Mouse (Mus musculus) right cerebral cortex, postnatal 14 days (tissue): Measurements from ENCODE around the gene Cox16.

Experiments
- DNase-seq: peaks from one replicate; pipeline ENCODE4 v3.0.0; 2022

Gene Cox16

DNA sequence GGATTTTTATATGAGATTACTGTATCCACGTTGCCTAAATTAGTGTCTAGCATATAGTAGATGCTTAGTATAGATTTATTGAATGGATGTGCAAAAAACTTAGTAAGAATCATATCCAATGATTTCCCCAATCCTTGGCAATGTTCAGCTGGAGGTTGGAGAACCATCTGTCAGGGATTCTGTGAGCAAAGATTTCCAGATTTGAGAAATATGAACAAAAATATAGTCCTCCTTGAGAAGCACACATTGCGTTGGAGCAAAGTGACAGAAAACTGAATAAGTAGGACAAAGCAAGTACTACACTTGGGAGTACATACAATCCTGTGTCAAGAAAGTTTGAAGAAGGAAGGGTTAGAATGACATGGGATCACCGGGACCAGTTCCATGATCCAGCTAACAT, 160.8 kb downstream of the Cox16 start:
- DNase-seq: no peak

DNA sequence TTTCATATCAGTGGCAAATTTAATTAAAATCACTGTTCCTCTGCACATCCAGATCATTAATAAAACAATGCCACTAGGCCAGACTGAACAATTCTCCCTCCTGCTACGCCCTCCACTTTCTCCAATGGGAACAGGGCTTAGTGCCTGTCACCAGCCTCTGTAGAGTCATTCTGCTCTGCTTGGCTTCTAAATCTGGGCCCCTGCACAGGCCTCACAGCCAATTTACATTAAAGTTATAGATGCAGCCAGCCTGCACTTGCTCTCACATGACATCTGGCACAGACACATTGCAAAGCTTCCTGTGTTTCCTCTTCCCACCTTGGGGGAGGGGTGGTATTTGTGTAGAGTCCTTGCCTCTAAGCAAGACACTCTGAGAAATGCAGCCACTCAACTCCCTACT, 163.9 kb downstream of the Cox16 start:
- DNase-seq: no peak

DNA sequence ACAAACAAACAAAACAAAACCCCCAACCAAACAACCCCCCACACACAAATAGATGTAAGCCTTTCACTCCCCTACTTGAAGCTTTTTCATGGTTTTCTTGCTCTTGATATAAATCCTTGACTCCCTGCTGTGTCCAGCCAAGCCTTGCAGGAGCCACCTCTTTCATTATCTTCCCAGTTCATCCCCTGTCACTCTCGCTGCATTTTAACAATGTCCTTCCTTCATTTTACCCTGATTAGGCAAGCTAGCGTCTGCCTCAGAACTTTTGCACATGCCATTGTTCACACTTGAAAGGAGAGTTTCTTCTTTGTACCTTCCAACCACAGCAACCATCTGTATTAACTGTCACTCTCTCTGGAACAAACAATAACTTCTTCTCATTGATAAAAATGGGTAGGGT, 167.1 kb downstream of the Cox16 start:
- DNase-seq: no peak

DNA sequence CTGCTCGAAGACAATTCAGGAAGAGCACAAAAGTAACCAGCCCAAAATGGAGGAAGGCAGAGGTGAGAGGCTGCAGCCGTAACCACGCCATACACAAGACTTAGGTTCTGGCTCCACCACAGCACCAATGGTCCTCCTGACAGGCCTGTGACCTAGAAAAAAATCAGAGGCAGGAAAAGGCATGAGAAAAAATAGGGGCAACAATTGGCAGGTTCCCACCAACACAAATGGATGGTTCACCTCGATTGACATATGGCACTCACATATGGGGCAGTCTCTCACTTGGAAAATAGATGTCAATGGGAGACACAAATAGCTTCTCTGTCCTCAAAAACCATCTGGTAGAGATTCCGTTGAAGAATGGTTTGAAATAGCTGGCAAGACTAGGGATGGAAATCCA, 169.0 kb downstream of the Cox16 start:
- no peak for DNase-seq
